Mouse (Mus musculus): Measurements from ENCODE around the gene Plekha7.

- TF ChIP-seq CHD2 (IDR thresholded peaks at IDR 0.05; ENCODE audit: low read depth, low read length) (no peak), MAFK (IDR thresholded peaks at IDR 0.05; ENCODE audit: insufficient read depth, low read depth, low read length) (no peak), ZNF384 (IDR thresholded peaks at IDR 0.05; ENCODE audit: low read depth, low read length) (no peak)
Measured at GRCm38 (mm10) chr7:116129374-116129773, 178.8 kb downstream of the Plekha7 start.

All from ES-E14 (cell line).